Mouse (Mus musculus) frontal cortex, adult (tissue): ENCODE results near the gene Ss18l1.
A peak's percentile ranks its signal among the peaks of the same experiment; 100 is the strongest.

Experiments used
- ATAC-seq: cut with Nextera tagmentation; 2 replicates; pipeline ENCODE4 v1.9.2; 2017; ENCODE audit warnings: mild to moderate bottlenecking, moderate library complexity, mixed read lengths; ENCODE audit not compliant: low TSS enrichment

Gene Ss18l1

DNA sequence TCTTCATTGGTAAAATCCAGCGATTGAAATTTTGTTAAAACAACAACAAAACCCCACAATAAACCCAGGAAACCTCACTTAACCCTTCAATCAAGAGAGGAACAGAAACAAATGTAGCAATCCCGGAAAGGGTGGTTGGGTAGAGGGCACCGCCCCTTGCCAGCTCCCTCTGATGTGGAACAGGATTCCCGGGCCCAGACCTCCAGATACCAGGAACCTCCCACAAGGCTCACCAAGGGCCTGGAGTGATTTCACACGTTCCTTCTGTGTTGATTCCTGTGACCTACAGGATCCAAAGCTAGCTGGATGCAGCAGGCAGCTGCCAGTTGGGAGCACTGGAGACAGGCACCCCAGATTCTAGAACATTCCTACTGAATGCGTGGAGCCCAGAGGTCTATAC lies 1.9 kb upstream of the Ss18l1 start:
- ATAC-seq, result no peak

DNA sequence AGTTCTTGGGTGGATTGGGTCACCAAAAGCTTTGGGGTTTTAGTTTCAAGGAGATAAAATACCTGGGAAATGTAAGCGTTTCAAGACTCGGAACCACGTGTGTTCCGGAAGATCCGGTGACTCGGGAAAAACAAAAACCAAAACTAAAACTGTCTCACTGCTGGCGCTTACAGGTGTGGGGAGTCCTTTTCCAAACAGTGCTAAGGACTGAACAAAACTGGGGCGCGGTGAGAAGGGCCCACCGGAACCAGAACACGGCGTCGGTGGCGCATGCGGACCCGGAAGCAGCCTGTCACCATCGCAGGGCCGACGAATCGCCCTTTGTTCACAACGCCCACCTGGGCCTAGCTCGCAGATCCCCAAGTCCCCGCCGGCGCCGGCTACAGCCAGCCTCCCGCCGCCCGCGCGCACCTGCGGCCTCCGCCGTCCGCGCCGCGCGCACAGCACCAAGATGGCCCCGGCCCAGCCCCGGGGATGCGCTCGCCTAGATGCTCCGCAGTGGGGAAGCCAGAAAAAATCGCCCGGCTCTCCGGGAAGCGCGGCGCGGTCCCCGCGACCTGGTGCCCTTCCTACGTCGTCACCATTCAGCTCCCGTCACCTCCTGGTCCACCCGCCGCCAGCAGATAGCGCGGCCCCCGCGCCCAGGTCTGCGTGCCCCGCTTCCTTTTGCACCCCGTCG lies 593 bp upstream of the Ss18l1 start:
- peak; percentile 32 for ATAC-seq

GRCm38 (mm10) chr2:180042858-180043515 lies 678 bp downstream of the Ss18l1 start:
- peak; percentile 24 for ATAC-seq

DNA sequence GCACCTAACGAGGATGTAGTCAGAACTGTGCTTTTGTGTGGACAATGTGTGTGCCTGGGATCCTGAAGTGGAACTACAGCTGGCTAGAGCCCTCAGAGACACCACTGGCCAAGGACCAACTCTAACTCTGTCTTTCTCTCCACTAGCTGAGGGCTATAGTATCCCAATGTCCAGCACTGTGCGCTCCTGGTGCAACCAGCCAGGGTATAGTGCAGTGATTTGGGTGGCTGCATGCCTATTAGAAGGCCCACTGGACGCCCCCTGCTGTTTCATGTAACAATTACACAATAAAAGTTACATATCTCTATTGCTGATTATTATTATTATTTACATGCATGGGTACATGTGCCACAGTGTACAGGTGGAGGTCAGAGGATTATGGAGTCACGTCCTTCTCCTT lies 3.0 kb downstream of the Ss18l1 start:
- ATAC-seq, result no peak

DNA sequence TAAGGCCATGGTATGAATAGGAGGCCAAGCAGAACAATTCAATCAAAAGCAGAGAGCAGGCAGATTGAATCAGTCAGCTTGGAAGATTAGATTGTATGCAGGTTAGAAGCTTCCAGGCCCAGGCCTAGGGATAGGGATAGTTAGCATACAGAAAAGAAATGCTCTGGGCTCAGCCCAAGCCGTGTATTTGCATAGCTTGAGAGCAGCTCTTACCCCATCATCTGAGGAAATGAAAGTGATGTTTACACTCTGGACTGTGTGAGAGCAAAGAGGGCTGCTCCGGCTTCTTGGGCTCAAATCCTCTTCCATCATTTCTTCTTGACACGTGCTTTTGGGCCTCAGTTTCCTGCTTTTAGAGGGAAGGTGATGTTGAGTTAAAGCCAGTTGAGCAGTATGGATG lies 5.3 kb downstream of the Ss18l1 start:
- no peak for ATAC-seq

GRCm38 (mm10) chr2:180047980-180048635 lies 5.8 kb downstream of the Ss18l1 start:
- peak; percentile 73 for ATAC-seq

GRCm38 (mm10) chr2:180050986-180051385 lies 8.7 kb downstream of the Ss18l1 start:
- peak; percentile 40 for ATAC-seq

- ATAC-seq, result no peak
Measured at GRCm38 (mm10) chr2:180051986-180052733, 9.9 kb downstream of the Ss18l1 start.

DNA sequence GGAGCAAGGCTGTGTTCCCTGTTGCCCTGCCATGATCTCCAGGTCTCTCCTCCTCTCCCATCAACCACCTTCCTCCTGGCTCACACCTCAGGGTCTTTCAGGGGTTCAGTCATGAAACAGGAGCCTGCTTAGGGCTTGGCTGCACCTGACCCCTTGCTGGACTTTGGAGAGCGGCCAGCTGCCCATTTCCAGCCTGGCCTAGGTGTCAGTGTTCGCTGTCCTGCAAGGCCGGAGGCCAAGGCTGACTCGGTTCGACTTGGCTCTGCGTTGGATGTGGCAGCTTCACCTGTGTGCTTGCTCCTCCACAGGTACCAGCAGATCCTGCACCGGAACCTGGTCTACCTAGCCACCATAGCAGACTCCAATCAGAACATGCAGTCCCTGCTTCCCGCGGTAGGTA lies 10.7 kb downstream of the Ss18l1 start:
- ATAC-seq, result no peak

DNA sequence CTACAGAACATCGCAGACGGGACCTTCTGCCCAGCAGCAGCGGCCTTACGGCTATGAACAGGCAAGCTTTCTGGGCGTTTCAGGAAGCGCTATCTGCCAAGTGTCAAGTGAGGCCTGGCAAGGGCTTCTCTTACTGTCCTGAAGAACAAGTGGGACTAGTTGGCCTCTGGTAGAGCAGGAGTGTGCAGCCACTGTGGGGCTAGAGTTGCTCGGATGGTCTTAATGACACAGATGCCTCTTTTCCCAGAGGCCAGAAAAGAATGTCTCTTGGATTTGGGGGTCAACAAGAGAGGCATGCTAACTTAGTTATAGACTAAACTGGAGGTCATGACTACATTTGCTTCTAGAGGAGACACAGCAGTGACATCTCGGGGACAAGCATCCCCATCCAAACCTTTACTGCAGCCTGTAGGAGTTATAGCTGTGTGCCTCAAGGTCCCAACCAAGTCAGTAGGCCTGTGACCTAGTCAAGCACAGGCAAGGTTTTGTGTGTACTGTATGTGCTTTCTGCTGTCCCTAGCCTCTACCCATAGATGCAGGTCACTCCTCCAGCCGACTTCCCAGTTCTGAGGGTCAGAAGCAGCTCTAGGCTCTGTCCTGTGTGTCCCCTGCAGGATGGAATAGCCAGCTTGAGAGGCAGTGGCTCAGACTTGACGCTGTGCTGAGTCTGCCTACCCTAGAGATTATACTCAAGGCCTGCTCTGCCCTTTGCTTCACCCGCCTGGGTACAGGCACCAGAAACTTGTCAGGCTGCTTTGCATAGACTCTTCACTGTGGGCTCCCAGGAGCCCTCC lies 21.2 kb downstream of the Ss18l1 start:
- ATAC-seq, result no peak

- peak; percentile 41 for ATAC-seq
Measured at GRCm38 (mm10) chr2:180069770-180070480, 27.6 kb downstream of the Ss18l1 start.

- ATAC-seq, result peak; percentile 95
Measured at GRCm38 (mm10) chr2:180070481-180071453, 28.5 kb downstream of the Ss18l1 start, which contains the start of gene Mtg2. Mtg2 (plus strand) TSS chr2:180070588.

DNA sequence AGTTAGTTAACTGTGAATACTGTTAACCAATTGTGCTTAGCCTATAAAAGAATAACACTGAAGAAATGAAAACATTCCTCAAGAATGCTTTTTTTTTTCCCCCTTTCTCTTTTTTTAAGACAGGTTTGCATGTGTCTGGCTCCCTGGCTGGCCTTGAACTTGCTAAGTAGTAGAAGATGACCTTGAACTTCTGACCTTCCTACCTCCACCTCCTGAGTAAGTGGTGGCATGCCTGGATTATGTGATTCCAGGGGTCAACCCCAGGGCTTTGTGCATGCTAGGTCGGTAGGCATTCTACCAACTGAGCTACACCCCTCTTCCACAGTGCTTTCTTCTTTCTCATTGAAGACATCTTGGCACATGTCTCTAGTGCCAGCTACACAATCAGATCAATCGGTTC lies 29.4 kb downstream of the Ss18l1 start:
- no peak for ATAC-seq

- ATAC-seq, result no peak
Measured at GRCm38 (mm10) chr2:180072886-180073285, 30.6 kb downstream of the Ss18l1 start.

DNA sequence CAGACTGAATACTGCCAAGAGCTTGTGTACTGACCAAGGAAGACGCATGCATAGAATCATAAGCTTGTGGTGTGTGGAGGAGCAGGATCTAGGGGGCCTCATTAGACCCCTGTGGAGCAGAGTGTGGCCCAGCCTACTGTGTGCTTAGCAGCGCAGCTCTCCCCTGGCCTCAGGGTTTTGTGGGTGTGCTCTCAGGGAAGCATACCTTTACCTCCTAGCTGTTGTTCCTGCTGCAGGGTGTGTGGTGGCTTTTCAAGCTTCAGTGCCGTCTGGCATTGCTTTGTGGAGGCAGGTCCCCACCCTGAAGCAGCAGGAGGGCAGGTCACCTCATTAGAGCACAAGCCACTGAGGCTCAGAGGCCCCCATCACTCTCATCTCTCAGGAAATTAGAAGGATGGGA lies 35.3 kb downstream of the Ss18l1 start:
- no peak for ATAC-seq

GRCm38 (mm10) chr2:180080680-180081079 lies 38.4 kb downstream of the Ss18l1 start:
- no peak for ATAC-seq

DNA sequence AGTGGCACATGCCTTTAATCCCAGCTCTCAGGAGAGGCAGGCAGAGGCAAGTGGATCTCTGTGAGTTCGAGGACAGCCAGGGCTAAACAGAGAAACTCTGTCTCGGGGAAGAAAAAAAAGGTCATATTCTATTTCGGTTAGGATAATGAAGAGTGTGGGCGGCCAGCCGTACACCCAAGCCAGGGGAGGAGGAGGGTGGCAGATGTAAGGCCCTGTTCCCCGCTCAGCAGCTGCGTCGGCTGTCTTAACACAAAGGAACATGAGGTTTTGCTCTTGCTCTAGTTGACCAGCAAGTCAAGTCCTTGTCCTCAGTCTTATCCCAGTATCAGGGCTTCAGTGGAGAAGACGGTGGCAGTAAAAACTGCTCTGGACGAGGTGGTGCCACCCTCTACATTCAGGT lies 40.8 kb downstream of the Ss18l1 start:
- 0 out of 2 replicates have a peak, but pooled peaks have one; percentile 28 for ATAC-seq

- ATAC-seq, result no peak
Measured at GRCm38 (mm10) chr2:180084565-180084964, 42.3 kb downstream of the Ss18l1 start.

GRCm38 (mm10) chr2:180085926-180086636 lies 43.8 kb downstream of the Ss18l1 start:
- peak; percentile 25; the same call in 1 of the 2 replicates for ATAC-seq
